Mouse (Mus musculus): ENCODE data around the gene Yars2.

DNA sequence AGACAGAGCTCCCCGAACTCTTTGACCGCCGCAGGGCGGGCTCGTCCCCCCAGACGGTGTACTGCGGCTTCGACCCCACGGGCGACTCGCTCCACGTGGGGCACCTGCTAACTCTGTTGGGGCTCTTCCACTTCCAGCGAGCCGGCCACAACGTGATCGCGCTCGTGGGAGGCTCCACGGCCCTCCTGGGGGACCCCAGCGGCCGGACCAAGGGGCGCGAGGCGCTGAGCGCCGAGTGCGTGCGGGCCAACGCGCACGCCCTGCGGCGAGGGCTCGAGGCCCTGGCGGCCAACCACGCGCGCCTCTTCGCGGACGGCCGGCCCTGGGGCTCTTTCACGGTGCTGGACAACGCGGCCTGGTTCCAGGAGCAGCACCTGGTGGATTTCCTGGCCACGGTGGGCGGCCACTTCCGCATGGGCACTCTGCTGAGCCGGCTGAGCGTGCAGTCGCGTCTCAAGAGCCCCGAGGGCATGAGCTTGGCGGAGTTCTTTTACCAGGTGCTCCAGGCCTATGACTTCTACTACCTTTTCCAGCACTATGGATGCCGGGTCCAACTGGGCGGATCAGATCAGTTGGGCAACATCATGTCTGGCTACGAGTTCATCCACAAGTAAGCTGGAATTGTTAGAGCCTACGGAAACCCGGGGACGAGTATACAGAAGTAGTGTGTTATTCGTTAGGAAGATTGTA, 518 bp downstream of the Yars2 start:
- TF ChIP-seq CTCF (IDR thresholded peaks at IDR 0.05; ENCODE audit: insufficient read depth, low read length) (no peak), POLR2A (IDR thresholded peaks at IDR 0.05; ENCODE audit: borderline replicate concordance, extremely low read depth, low read depth, low read length) (no peak)

Data from lung, adult 2 months (tissue).